Comparison of ENCODE assay signal across 8 mouse cellular contexts in the genomic region with DNA sequence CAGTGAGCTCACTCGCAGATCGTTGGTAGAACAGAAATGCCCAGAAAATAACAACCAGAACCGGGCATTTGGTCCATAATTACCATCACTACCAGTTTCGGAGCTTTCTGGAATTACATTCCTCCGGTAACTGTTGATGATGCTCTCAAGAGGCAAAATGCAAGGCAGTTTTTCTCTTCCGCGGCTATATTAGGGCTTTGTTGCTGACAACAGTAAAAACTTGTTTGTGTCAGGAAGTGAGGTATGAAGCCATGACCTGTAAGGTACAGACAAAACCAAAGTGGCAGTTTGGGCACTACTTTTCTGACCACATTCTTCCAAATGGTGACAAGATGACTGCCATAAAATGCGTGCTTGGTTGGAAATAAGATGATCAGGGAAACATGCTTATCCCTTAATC.
DNase-seq lines count a peak whose midpoint lies in the region; ATAC-seq and TF ChIP-seq lines count a peak whose summit lies in the region.

No protein-coding gene starts in this region.

- peak overlapping the region; percentile 100 for H3K27ac ChIP-seq in layer of hippocampus, adult 2 months
- H3K27ac ChIP-seq in embryonic facial prominence, embryonic 12.5 days = no peak overlapping the region
- H3K27ac ChIP-seq in intestine, postnatal 0 days (ENCODE audit: low read depth, low read length) = no peak overlapping the region
- H3K27ac ChIP-seq in neural tube, embryonic 14.5 days (ENCODE audit: low read depth, low read length) = no peak overlapping the region

- H3K4me2 ChIP-seq in embryonic facial prominence, embryonic 12.5 days (replicated peaks) = peak overlapping the region; percentile 100
- peak overlapping the region; percentile 100 for H3K4me2 ChIP-seq in intestine, postnatal 0 days (replicated peaks; ENCODE audit: low read depth)
- H3K4me2 ChIP-seq in neural tube, embryonic 14.5 days (ENCODE audit: low read depth, low read length) = peak overlapping the region; percentile 100

- no peak for ATAC-seq in embryonic facial prominence, embryonic 12.5 days (ENCODE audit: insufficient number of reproducible peaks, insufficient read depth, low FRiP score, low TSS enrichment)
- no peak for ATAC-seq in intestine, postnatal 0 days
- ATAC-seq in neural tube, embryonic 14.5 days (ENCODE audit: low read depth) = no peak
- ATAC-seq in granulocyte monocyte progenitor cell, adult 5-6 weeks (replicated peaks; ENCODE audit: poor library complexity, severe bottlenecking) = no peak

- H3K27me3 ChIP-seq in embryonic facial prominence, embryonic 12.5 days = peaks cover 75% of the 10 kb centered on the region
- H3K27me3 ChIP-seq in intestine, postnatal 0 days (replicated peaks; ENCODE audit: control insufficient read depth, insufficient read depth, low read length) = peaks cover 51% of the 10 kb centered on the region
- H3K27me3 ChIP-seq in neural tube, embryonic 14.5 days (ENCODE audit: control insufficient read depth, insufficient read depth, low read length) = peaks cover 32% of the 10 kb centered on the region

- H3K36me3 ChIP-seq in embryonic facial prominence, embryonic 12.5 days = no peaks in the 10 kb centered on the region
- H3K36me3 ChIP-seq in intestine, postnatal 0 days (ENCODE audit: control insufficient read depth, insufficient read depth) = no peaks in the 10 kb centered on the region
- H3K36me3 ChIP-seq in neural tube, embryonic 14.5 days (ENCODE audit: control insufficient read depth, insufficient read depth, low read length) = no peaks in the 10 kb centered on the region

- 32% methylated on average over 8 of the region's 8 CpGs for WGBS in embryonic facial prominence, embryonic 12.5 days
- 42% methylated on average over 8 of the region's 8 CpGs for WGBS in intestine, postnatal 0 days
- 31% methylated on average over 8 of the region's 8 CpGs for WGBS in neural tube, embryonic 14.5 days

- no peak overlapping the region for H3K9ac ChIP-seq in embryonic facial prominence, embryonic 12.5 days
- no peak overlapping the region for H3K9ac ChIP-seq in intestine, postnatal 0 days (ENCODE audit: low read depth, low read length)
- peak overlapping the region; percentile 42; the same call in 1 of the 2 replicates for H3K9ac ChIP-seq in neural tube, embryonic 14.5 days (replicated peaks; ENCODE audit: low read depth, low read length)

- peaks cover 27% of the 10 kb centered on the region for H3K4me1 ChIP-seq in embryonic facial prominence, embryonic 12.5 days
- peaks cover 9% of the 10 kb centered on the region; the same call in 1 of the 2 replicates for H3K4me1 ChIP-seq in intestine, postnatal 0 days (replicated peaks; ENCODE audit: control insufficient read depth, insufficient read depth, low read length)
- peaks cover 26% of the 10 kb centered on the region for H3K4me1 ChIP-seq in neural tube, embryonic 14.5 days (ENCODE audit: control insufficient read depth, insufficient read depth, low read length)

- no peak for TF ChIP-seq CTCF in layer of hippocampus, adult 2 months (conservative IDR thresholded peaks at IDR 0.05)
- no peak for TF ChIP-seq CTCF in intestine, postnatal 0 days (IDR thresholded peaks at IDR 0.05; ENCODE audit: low read depth)

- H3K9me3 ChIP-seq in embryonic facial prominence, embryonic 12.5 days = no peaks in the 10 kb centered on the region
- H3K9me3 ChIP-seq in intestine, postnatal 0 days (ENCODE audit: control insufficient read depth) = no peaks in the 10 kb centered on the region
- no peaks in the 10 kb centered on the region for H3K9me3 ChIP-seq in neural tube, embryonic 14.5 days (ENCODE audit: control insufficient read depth, low read length)

- DNase-seq in layer of hippocampus, adult 2 months (ENCODE audit: low spot score in 2 of 2) = no peak
- DNase-seq in layer of hippocampus, adult 8-10 months (ENCODE audit: low spot score in 2 of 2) = no peak
- no peak for DNase-seq in gastrocnemius, postnatal 10 days
- DNase-seq in adrenal gland, postnatal 36 days = no peak

- H3K4me3 ChIP-seq in layer of hippocampus, adult 2 months = peak overlapping the region; percentile 69
- H3K4me3 ChIP-seq in embryonic facial prominence, embryonic 12.5 days = peak overlapping the region; percentile 68
- H3K4me3 ChIP-seq in intestine, postnatal 0 days (ENCODE audit: low read depth, low read length) = peak overlapping the region; percentile 65
- peak overlapping the region; percentile 70 for H3K4me3 ChIP-seq in neural tube, embryonic 14.5 days (ENCODE audit: low read depth, low read length)
